Mouse (Mus musculus): ENCODE measurements around the gene Bace2. TPM values are rescaled to one million over a fixed set of nuclear protein-coding genes. Genes with fewer than 3 reads are reported as not detected.

Bace2 gene
- polyA plus RNA-seq, 1 experiment from 2014 or later = 3.5 TPM

DNA sequence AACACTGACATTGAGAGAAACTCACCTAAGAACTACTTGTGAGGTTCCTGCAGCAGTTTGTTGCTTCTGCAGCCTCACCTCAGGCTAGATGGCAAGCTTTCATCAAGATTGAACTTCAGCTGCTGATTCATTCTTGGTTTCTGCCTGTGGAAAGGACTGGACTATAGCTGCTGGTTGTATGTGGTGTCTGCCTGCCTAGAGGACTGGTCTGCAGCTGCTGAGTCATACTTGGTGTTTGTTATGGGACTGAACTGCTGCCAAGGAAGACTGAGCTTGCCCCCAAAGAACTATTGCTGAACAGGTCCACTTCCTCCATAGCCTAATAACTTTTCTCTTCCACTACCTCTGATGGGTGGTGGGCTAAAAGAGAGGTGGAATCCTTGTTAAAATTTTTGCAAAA lies 90.8 kb downstream of the Bace2 start:
- Histone ChIP-seq H3K4me3 (no peak overlapping the region), H3K36me3 (no peaks in the 10 kb centered on the region), H3K27ac (no peak overlapping the region), H3K9ac (no peak overlapping the region), H3K4me1 (no peaks in the 10 kb centered on the region), H3K4me2 (replicated peaks) (no peak overlapping the region), H3K27me3 (no peaks in the 10 kb centered on the region), H3K9me3 (replicated peaks) (no peaks in the 10 kb centered on the region)
- no peak for ATAC-seq (ENCODE audit: low FRiP score)

DNA sequence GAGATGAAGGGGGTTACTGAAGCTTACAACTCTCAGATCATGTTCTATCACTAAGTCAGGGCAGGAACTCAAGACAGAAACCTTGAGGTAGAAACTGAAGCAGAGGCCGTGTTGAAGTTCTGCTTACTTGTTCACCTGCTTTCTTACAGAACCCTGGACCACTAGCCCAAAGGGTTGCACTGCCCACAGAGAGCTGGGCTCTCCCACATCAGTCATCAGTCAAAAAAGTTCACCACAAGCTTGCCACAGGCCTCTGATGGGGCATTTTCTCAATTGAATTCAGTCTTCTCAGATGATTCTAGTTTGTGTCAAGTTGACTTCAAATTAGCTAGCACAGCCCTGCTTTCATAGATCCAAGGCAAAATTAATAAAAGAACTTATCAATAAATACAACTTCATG lies 103.3 kb downstream of the Bace2 start:
- Histone ChIP-seq H3K4me1 (peaks cover 3% of the 10 kb centered on the region; the same call in 1 of the 2 replicates), H3K9me3 (replicated peaks) (no peaks in the 10 kb centered on the region), H3K4me3 (no peak overlapping the region), H3K4me2 (replicated peaks) (no peak overlapping the region), H3K27me3 (no peaks in the 10 kb centered on the region), H3K36me3 (no peaks in the 10 kb centered on the region), H3K27ac (no peak overlapping the region), H3K9ac (no peak overlapping the region)
- 80% methylated on average over 1 of the region's 1 CpGs for WGBS
- no peak for ATAC-seq (ENCODE audit: low FRiP score)

DNA sequence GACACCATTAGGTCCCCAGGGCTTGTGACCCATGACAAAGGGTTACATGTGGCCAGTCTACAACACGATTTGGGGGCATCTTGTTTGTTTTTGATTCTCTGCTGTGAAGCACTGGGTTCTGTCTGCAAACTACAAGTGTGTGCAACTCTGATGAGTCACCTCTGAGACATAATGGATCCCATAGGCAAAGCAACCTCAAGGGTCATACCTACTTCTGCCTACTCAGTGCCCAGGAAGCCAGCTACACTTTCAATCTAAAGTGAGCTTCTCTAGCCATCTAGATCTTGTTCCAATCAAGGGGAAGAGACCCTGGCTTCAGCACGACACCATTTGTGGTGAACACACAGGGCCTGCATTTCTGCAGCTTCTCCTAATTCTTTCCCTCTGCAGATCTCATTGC lies 104.7 kb downstream of the Bace2 start:
- Histone ChIP-seq H3K4me3 (no peak overlapping the region), H3K4me1 (peaks cover 3% of the 10 kb centered on the region; the same call in 1 of the 2 replicates), H3K36me3 (no peaks in the 10 kb centered on the region), H3K4me2 (replicated peaks) (no peak overlapping the region), H3K27ac (no peak overlapping the region), H3K9me3 (replicated peaks) (no peaks in the 10 kb centered on the region), H3K27me3 (no peaks in the 10 kb centered on the region), H3K9ac (no peak overlapping the region)
- no peak for ATAC-seq (ENCODE audit: low FRiP score)
- WGBS = 78% methylated on average over 2 of the region's 2 CpGs

DNA sequence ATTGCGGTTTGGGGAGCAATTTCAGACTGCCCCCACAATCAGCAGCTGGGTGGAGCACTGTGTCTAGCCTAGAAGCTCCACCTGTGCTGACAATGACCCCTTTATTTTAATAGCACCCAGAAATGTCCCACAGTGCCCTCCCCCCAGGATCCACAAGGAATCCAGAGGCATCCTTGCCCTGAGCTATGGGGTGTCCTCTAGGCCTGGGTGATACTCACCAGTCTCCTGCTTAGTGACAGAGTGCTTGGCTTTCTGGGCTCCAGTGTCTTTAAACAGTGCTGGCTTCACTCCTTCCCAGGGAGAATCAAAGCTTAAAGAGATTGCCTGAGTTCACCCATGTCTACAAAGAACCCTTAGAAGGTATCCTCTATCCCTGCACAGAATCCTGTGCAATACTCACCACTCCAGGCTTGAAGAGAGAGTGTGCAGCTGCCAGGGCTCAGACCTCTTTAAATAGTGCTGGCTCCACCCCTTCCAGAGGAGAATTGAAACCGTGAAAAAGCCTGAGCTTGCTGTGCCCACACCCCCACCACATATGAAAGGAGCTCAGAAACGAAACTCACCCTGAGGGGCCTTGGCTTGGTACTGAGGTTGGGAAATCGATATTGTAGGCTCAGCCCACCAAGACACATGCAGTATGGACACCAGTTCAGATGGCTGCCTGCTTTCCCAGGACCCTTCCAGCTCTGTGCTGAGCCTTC lies 106.1 kb downstream of the Bace2 start, which contains the start of gene Mx1:
Gene Mx1, minus strand, starts transcription at position 427 of the 701 bp plus-strand sequence.
- no peaks in the 10 kb centered on the region for H3K27me3 ChIP-seq
- 30% methylated on average over 4 of the region's 4 CpGs for WGBS
- H3K9ac ChIP-seq = no peak within 1 kb of the TSS
- no peaks in the 10 kb centered on the region for H3K9me3 ChIP-seq (replicated peaks)
- H3K27ac ChIP-seq = no peak within 1 kb of the TSS
- no peak within 1 kb of the TSS for H3K4me2 ChIP-seq (replicated peaks)
- H3K4me1 ChIP-seq = peaks cover 3% of the 10 kb centered on the region; the same call in 1 of the 2 replicates
- no peaks in the 10 kb centered on the region for H3K36me3 ChIP-seq
- peak; percentile 52; the same call in 1 of the 2 replicates for ATAC-seq (ENCODE audit: low FRiP score)
- H3K4me3 ChIP-seq = no peak within 1 kb of the TSS

DNA sequence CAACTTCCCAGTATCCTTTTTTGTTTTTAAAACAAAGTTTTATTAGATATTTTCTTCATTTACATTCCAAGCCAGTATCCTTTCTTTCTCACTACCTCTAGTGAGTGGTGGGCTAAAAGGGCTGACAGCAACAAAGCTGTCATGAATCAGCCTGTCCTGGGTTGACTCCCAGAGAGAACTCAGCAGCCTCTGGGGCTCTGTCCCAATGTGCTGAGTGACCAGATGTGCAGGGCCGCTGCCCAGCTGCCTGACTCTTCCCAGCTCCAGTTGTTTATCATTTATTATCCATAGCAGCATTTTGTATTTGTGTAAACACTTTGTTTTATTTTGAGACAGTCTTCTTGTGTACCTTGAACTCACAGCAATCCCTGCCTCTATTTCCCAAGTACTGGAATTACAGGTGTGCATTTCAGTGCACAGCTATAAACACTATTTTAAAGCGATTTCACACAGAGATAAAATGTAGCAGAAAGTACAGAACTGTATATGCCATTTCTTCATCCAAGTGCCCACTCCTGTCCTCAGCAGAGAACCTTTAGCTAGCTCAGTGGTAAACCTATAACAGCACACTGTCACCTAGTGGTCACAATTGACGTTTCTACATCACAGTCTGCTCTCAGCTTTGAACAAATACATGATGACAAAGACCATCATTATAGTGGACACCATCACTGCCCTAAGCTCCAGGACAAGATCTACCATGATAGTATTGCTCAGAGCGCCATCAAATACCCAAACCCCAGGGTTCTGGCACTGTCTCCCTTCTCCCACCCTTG lies 109.8 kb downstream of the Bace2 start:
- no peaks in the 10 kb centered on the region for H3K9me3 ChIP-seq (replicated peaks)
- H3K27me3 ChIP-seq = no peaks in the 10 kb centered on the region
- H3K36me3 ChIP-seq = no peaks in the 10 kb centered on the region
- H3K4me2 ChIP-seq (replicated peaks) = no peak overlapping the region
- no peak overlapping the region for H3K9ac ChIP-seq
- H3K4me3 ChIP-seq = no peak overlapping the region
- H3K27ac ChIP-seq = no peak overlapping the region
- no peak for ATAC-seq (ENCODE audit: low FRiP score)
- 53% methylated on average over 4 of the region's 4 CpGs for WGBS
- peaks cover 3% of the 10 kb centered on the region; the same call in 1 of the 2 replicates for H3K4me1 ChIP-seq

DNA sequence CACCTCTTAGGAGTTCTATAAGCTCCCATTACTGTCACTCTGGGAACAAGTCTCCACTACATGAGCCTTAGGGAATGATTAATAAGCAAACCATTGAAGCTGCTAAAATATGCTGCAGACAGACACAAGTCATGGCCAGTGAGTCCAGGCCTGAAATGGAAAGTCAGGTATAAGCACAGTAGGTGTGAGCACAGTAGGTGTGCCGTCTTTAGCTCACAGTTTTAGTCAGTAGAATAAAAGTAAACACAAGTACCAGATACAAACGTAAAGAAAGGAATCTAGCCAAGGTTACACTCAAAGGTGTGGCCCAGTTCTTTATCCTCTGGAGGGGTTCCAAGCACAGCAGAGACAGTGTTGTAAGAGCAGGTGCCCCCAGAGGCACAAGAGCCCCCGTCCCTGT lies 110.9 kb downstream of the Bace2 start:
- H3K4me3 ChIP-seq = no peak overlapping the region
- H3K9ac ChIP-seq = no peak overlapping the region
- WGBS = 87% methylated on average over 3 of the region's 3 CpGs
- no peak for ATAC-seq (ENCODE audit: low FRiP score)
- H3K36me3 ChIP-seq = no peaks in the 10 kb centered on the region
- H3K4me2 ChIP-seq (replicated peaks) = no peak overlapping the region
- no peak overlapping the region for H3K27ac ChIP-seq
- peaks cover 3% of the 10 kb centered on the region; the same call in 1 of the 2 replicates for H3K4me1 ChIP-seq
- H3K27me3 ChIP-seq = no peaks in the 10 kb centered on the region
- no peaks in the 10 kb centered on the region for H3K9me3 ChIP-seq (replicated peaks)

DNA sequence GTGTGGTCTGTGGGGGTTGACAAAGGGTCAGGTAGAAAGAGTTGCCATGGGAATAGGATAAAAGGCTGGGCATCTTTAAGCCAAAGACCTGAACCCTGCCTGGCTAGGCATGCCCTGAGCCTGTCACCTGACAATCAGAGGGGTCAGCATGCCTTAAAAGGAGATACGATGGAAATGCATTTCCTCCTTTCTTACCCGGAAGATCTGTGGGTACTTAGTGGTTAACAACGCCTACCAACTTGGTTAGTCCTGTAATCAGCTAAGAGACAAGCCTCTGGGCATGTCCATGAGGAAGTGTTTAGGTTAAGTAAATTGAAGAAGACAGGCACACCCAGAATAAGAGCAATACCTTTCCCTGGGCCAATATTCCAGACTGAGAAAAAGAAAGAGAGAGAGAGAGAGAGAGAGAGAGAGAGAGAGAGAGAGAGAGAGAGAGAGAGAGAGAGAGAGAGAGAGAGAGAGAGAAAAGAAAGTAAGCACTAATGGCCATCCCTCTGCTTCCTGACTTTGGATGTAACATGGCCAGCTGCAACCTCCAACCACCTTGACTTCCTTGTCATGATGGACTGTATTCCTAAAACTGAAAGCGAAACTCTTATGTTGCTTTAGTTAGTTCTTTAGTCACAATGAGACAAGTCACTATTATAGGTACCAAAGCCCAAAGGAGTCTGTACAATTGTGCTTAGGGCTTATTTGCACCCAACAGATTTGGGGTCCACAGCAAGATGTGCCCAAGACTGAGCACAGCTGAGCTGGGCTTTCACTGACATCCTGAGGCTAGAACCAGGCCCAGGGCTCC lies 111.7 kb downstream of the Bace2 start:
- 83% methylated on average over 4 of the region's 4 CpGs for WGBS
- Histone ChIP-seq H3K27me3 (no peaks in the 10 kb centered on the region), H3K36me3 (no peaks in the 10 kb centered on the region), H3K4me1 (no peaks in the 10 kb centered on the region), H3K4me3 (no peak overlapping the region), H3K9me3 (replicated peaks) (no peaks in the 10 kb centered on the region), H3K27ac (no peak overlapping the region), H3K9ac (no peak overlapping the region), H3K4me2 (replicated peaks) (no peak overlapping the region)
- no peak for ATAC-seq (ENCODE audit: low FRiP score)

DNA sequence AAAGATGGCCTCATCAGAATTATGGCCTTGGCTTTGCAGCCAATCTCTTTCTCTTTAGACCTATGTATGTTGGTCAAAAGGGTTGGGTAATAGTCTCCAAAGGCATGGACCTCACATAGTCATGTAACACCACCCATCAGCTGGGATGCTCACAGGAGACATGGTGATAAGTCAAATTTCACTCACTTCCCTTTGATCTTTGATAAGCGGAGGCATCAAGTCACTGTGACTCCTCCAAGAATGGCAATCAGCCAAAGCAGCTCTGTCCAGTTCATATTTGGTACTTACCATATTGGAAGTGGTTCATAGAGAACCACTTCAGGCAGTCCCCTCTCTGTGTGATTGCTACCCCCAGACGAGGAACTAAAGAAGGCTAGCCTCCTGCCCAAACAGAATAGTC lies 118.1 kb downstream of the Bace2 start:
- Histone ChIP-seq H3K4me2 (replicated peaks) (no peak overlapping the region), H3K27me3 (no peaks in the 10 kb centered on the region), H3K9ac (no peak overlapping the region), H3K9me3 (replicated peaks) (no peaks in the 10 kb centered on the region), H3K27ac (no peak overlapping the region), H3K4me3 (no peak overlapping the region), H3K4me1 (no peaks in the 10 kb centered on the region), H3K36me3 (no peaks in the 10 kb centered on the region)
- no peak for ATAC-seq (ENCODE audit: low FRiP score)
- WGBS = 75% methylated on average over 2 of the region's 2 CpGs

DNA sequence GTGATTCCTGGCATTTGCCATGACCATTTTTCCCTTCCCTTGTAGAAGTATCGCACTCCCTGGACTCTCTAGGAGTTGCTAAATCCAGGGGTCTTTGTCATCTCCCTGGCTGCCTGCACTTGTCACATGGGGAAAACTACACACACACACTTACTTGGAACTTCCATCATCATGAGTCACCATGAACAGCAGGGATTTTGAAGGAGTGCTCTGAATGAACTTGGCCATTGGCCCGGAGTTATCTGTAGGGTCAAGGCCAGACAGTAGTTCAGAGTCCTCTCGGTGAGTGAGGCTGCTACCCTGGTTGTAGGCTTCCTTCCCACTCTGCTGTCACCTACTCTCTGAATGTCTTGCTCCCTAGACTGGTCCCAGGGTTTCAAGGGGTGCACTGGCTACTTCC lies 119.0 kb downstream of the Bace2 start:
- no peak overlapping the region for H3K9ac ChIP-seq
- no peaks in the 10 kb centered on the region for H3K27me3 ChIP-seq
- H3K9me3 ChIP-seq (replicated peaks) = no peaks in the 10 kb centered on the region
- WGBS = 91% methylated on average over 3 of the region's 3 CpGs
- H3K27ac ChIP-seq = no peak overlapping the region
- no peak overlapping the region for H3K4me2 ChIP-seq (replicated peaks)
- no peak for ATAC-seq (ENCODE audit: low FRiP score)
- H3K36me3 ChIP-seq = no peaks in the 10 kb centered on the region
- no peak overlapping the region for H3K4me3 ChIP-seq
- H3K4me1 ChIP-seq = no peaks in the 10 kb centered on the region

DNA sequence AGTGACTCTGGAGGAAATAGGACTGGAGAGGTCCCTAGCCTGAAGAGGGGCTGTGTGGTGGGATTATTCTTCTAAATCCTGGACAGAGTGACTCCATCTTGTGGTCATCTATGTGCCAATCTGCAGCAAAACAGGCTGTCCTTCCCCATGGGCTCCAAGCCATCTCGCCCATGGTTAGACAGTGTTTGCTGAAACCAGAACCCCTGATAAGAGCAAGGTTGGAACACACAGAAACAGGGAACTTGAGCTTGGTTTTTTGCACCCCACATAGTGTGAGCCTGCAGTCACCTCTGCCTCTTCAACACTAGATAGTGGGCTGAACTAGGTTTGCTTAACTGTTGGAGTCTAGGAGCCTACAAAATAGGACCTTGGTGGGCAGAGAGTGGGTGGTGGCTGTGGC lies 120.0 kb downstream of the Bace2 start:
- Histone ChIP-seq H3K4me1 (no peaks in the 10 kb centered on the region), H3K4me3 (no peak overlapping the region), H3K36me3 (no peaks in the 10 kb centered on the region), H3K4me2 (replicated peaks) (no peak overlapping the region), H3K27me3 (no peaks in the 10 kb centered on the region), H3K9me3 (replicated peaks) (no peaks in the 10 kb centered on the region), H3K9ac (no peak overlapping the region), H3K27ac (no peak overlapping the region)
- no peak for ATAC-seq (ENCODE audit: low FRiP score)
- 92% methylated on average over 1 of the region's 1 CpGs for WGBS

DNA sequence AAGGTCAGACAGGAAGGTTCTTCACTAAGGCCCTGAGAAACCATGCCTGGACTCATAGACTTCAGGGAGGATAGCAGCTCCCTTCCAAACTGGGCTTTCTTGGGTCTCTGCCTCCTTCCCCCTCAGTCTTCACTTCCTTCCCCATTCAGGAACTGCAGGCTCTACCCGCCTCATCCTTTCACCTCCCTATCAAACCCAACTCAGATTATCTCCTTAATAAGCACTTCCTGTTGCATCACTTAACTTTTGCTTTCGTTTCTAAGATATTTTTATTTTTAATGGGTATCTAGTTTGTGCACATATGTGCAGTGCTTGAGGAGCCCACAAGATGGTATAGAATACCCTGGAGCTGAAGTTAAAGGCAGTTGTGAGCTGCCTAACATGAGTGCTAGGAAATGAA lies 122.1 kb downstream of the Bace2 start:
- H3K27me3 ChIP-seq = no peaks in the 10 kb centered on the region
- ATAC-seq (ENCODE audit: low FRiP score) = no peak
- no peaks in the 10 kb centered on the region for H3K36me3 ChIP-seq
- no peaks in the 10 kb centered on the region for H3K4me1 ChIP-seq
- no peak overlapping the region for H3K4me2 ChIP-seq (replicated peaks)
- no peak overlapping the region for H3K4me3 ChIP-seq
- H3K9me3 ChIP-seq (replicated peaks) = no peaks in the 10 kb centered on the region
- no peak overlapping the region for H3K27ac ChIP-seq
- H3K9ac ChIP-seq = no peak overlapping the region
- WGBS = 74% methylated on average over 2 of the region's 2 CpGs

DNA sequence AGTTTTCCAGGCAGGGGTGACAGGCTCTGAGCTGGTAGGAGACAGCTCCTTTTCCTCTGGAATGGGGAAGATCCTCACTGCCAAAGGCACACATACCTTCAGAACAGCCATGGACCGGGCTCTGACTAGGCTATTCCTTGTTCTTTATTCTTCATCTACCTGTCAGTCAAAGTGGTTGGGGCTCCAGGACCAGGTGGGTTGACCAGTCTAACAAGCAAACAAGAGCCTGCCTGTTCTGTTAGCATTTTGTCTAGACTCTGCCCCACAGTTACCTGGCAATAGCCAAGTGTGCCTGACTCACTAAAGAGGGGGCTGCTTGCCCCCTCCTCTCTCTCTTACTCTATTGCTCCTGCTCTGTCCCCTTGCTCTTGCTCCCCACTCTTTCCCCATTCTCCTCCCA lies 135.8 kb downstream of the Bace2 start:
- no peaks in the 10 kb centered on the region for H3K4me1 ChIP-seq
- H3K4me3 ChIP-seq = no peak overlapping the region
- H3K27ac ChIP-seq = no peak overlapping the region
- H3K36me3 ChIP-seq = no peaks in the 10 kb centered on the region
- ATAC-seq (ENCODE audit: low FRiP score) = no peak
- H3K4me2 ChIP-seq (replicated peaks) = no peak overlapping the region
- no peaks in the 10 kb centered on the region for H3K27me3 ChIP-seq
- 88% methylated on average over 1 of the region's 1 CpGs for WGBS
- no peaks in the 10 kb centered on the region for H3K9me3 ChIP-seq (replicated peaks)
- no peak overlapping the region for H3K9ac ChIP-seq
